Comparison of ENCODE assay signal across 8 mouse cellular contexts in the genomic region with DNA sequence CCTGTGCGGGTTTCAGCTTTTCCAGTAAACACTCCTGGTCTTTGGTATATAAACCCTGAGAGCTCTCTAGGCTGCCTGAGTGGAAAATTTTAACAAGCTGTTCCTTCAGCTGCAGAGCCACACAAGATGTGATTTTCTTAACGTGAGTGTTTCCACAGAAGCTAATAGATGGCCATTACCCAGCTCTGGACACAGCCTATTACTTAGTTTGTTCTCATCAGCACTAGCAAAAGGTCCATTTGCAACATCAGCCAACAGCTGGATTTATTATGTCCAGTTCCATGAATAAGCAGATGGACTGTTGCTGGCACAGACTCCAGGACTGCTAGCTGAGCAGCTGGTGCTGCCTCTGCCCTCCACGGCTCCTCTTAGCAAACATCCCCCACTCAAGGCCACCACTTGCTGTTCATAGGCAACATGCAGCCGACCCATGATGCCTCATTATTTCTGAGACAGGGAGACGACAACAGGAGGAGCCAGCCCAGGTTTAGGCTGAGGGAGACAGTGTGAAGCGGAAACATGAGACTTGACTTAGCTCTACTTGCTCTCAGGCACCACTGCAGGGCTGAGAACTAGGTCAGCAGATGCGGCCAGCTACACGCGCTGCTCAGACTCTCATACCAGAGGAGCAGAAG. TPM values are rescaled to one million over a fixed set of nuclear protein-coding genes. Genes with fewer than 3 reads are reported as not detected.
DNase-seq lines count a peak whose midpoint lies in the region; ATAC-seq lines count a peak whose summit lies in the region.

No protein-coding gene starts in this region.

- no peak for ATAC-seq in forebrain, embryonic 12.5 days (ENCODE audit: low FRiP score)
- no peak for ATAC-seq in forebrain, embryonic 11.5 days (replicated peaks; ENCODE audit: low FRiP score)
- peak; percentile 41 for ATAC-seq in limb, embryonic 15.5 days (ENCODE audit: insufficient number of reproducible peaks, low FRiP score, low TSS enrichment, low read depth)
- ATAC-seq in megakaryocyte-erythroid progenitor cell, adult 5-6 weeks (replicated peaks; ENCODE audit: low FRiP score, low TSS enrichment, poor library complexity, severe bottlenecking), result no peak

- no peaks in the 10 kb centered on the region for H3K9me3 ChIP-seq in forebrain, embryonic 12.5 days
- no peaks in the 10 kb centered on the region for H3K9me3 ChIP-seq in forebrain, embryonic 11.5 days (ENCODE audit: control insufficient read depth, low read length)
- H3K9me3 ChIP-seq in limb, embryonic 15.5 days, result no peaks in the 10 kb centered on the region

- no peaks in the 10 kb centered on the region for H3K27me3 ChIP-seq in forebrain, embryonic 12.5 days
- H3K27me3 ChIP-seq in forebrain, embryonic 11.5 days (ENCODE audit: control insufficient read depth, insufficient read depth, low read length), result no peaks in the 10 kb centered on the region
- no peaks in the 10 kb centered on the region for H3K27me3 ChIP-seq in limb, embryonic 15.5 days

- H3K27ac ChIP-seq in forebrain, embryonic 12.5 days, result peak overlapping the region; percentile 5; the same call in 1 of the 2 replicates
- no peak overlapping the region for H3K27ac ChIP-seq in forebrain, embryonic 11.5 days (ENCODE audit: low read depth, low read length)
- H3K27ac ChIP-seq in limb, embryonic 15.5 days, result peak overlapping the region; percentile 82

- DNase-seq in forebrain, embryonic 11.5 days (ENCODE audit: low spot score), result no peak
- DNase-seq in right cerebral cortex, adult 18-20 months, result peak; percentile 42
- DNase-seq in right cerebral cortex, postnatal 14 days, result no peak
- peak; percentile 34 for DNase-seq in testis, postnatal 14 days (ENCODE audit: low spot score)
- no peak for DNase-seq in layer of hippocampus, postnatal 14 days (ENCODE audit: low spot score in 2 of 2)

- peaks cover 28% of the 10 kb centered on the region for H3K4me1 ChIP-seq in forebrain, embryonic 12.5 days
- peaks cover 4% of the 10 kb centered on the region; the same call in 1 of the 2 replicates for H3K4me1 ChIP-seq in forebrain, embryonic 11.5 days (replicated peaks; ENCODE audit: control insufficient read depth, insufficient read depth, low read length)
- peaks cover 45% of the 10 kb centered on the region for H3K4me1 ChIP-seq in limb, embryonic 15.5 days

- no peak overlapping the region for H3K9ac ChIP-seq in forebrain, embryonic 12.5 days
- H3K9ac ChIP-seq in forebrain, embryonic 11.5 days (ENCODE audit: low read length), result no peak overlapping the region
- H3K9ac ChIP-seq in limb, embryonic 15.5 days, result no peak overlapping the region

- no peaks in the 10 kb centered on the region for H3K36me3 ChIP-seq in forebrain, embryonic 12.5 days (replicated peaks)
- H3K36me3 ChIP-seq in forebrain, embryonic 11.5 days (ENCODE audit: control insufficient read depth, insufficient read depth, low read length), result no peaks in the 10 kb centered on the region
- H3K36me3 ChIP-seq in limb, embryonic 15.5 days, result no peaks in the 10 kb centered on the region

- H3K4me2 ChIP-seq in forebrain, embryonic 12.5 days, result no peak overlapping the region
- no peak overlapping the region for H3K4me2 ChIP-seq in forebrain, embryonic 11.5 days (ENCODE audit: low read depth, low read length, severe bottlenecking)
- H3K4me2 ChIP-seq in limb, embryonic 15.5 days, result no peak overlapping the region

- no peak overlapping the region for H3K4me3 ChIP-seq in forebrain, embryonic 12.5 days (replicated peaks)
- no peak overlapping the region for H3K4me3 ChIP-seq in forebrain, embryonic 11.5 days (ENCODE audit: low read depth, low read length)
- no peak overlapping the region for H3K4me3 ChIP-seq in limb, embryonic 15.5 days

- WGBS in forebrain, embryonic 12.5 days, result 68% methylated on average over 9 of the region's 9 CpGs
- 73% methylated on average over 9 of the region's 9 CpGs for WGBS in forebrain, embryonic 11.5 days
- 30% methylated on average over 9 of the region's 9 CpGs for WGBS in limb, embryonic 15.5 days

RNA-seq across cellular contexts. Expression of a gene that starts 43.1 kb away (rescaled TPM):
- 9.5 and 9.7 TPM in 2 replicates for polyA plus RNA-seq in forebrain, embryonic 12.5 days (2016; fragmentation: Nextera tagmentation; extraction: Ambion mirVana)
- polyA plus RNA-seq in forebrain, embryonic 11.5 days (2014; fragmentation: Nextera tagmentation; extraction: Ambion mirVana), result 9.8 and 13.2 TPM in 2 replicates
- polyA plus RNA-seq in limb, embryonic 15.5 days (2015; fragmentation: Nextera tagmentation; extraction: Ambion mirVana), result 7.3 and 10.3 TPM in 2 replicates
- 20.6 and 27.2 TPM in 2 replicates for total RNA-seq in megakaryocyte-erythroid progenitor cell, adult 5-6 weeks (2014; fragmentation: Nextera tagmentation)
- 15.5 and 39.4 TPM in 2 replicates for total RNA-seq in megakaryocyte-erythroid progenitor cell, adult 5-6 weeks (2017)
- total RNA-seq in layer of hippocampus, postnatal 14 days (2021), result 10 to 100 TPM; 17.4 to 24.1 TPM

RNA-seq across cellular contexts. Expression of a gene that starts 51.4 kb away (rescaled TPM):
- polyA plus RNA-seq in forebrain, embryonic 12.5 days (2016; fragmentation: Nextera tagmentation; extraction: Ambion mirVana), result 9.2 and 9.8 TPM in 2 replicates
- polyA plus RNA-seq in forebrain, embryonic 11.5 days (2014; fragmentation: Nextera tagmentation; extraction: Ambion mirVana), result 8.4 and 8.8 TPM in 2 replicates
- polyA plus RNA-seq in limb, embryonic 15.5 days (2015; fragmentation: Nextera tagmentation; extraction: Ambion mirVana), result 0.97 and 1.5 TPM in 2 replicates
- not detected in 2 replicates for total RNA-seq in megakaryocyte-erythroid progenitor cell, adult 5-6 weeks (2014; fragmentation: Nextera tagmentation)
- total RNA-seq in megakaryocyte-erythroid progenitor cell, adult 5-6 weeks (2017), result not detected in 2 replicates
- 10 to 100 TPM; 20.5 to 22.4 TPM for total RNA-seq in layer of hippocampus, postnatal 14 days (2021)

Comparison
In these comparisons a context has a peak if more than half of its experiments do, and no peak if none do; other contexts are left out.
1. DNase-seq: peak in right cerebral cortex, adult 18-20 months (single experiment) and testis, postnatal 14 days (single experiment); none in forebrain, embryonic 11.5 days (single experiment), right cerebral cortex, postnatal 14 days (single experiment) and layer of hippocampus, postnatal 14 days (0 of 2).